Mouse (Mus musculus): Measurements from ENCODE around the gene Utrn.

- TF ChIP-seq CTCF (IDR thresholded peaks at IDR 0.05; ENCODE audit: low read depth, low read length) (no peak), POLR2A (IDR thresholded peaks at IDR 0.05; ENCODE audit: borderline replicate concordance, low read depth, low read length) (no peak)
These were observed 489.0 kb downstream of the Utrn start for GRCm38 (mm10) chr10:12380139-12380538.

Measured in bone marrow macrophage, adult 2 months (primary cell).